Mouse (Mus musculus) midbrain, embryonic 16.5 days (tissue): ENCODE results near the gene Hipk2. TPM values are rescaled to one million over a fixed set of nuclear protein-coding genes. Genes with fewer than 3 reads are reported as not detected.

Experiments
- ATAC-seq: fragments of 200-750 bp; cut with Nextera tagmentation; 2 replicates; pipeline ENCODE4 v1.8.0; 2017; ENCODE audit warnings: moderate TSS enrichment
- H3K27ac ChIP-seq: fragments of 300-500 bp; sonication (generic); 2 replicates; pipeline ENCODE4 v1.5.1; 2014; ENCODE audit warnings: mild to moderate bottlenecking, low read length, mixed read lengths
- H3K27me3 ChIP-seq: fragments of 300-500 bp; sonication (generic); 2 replicates; pipeline ENCODE4 v1.6.1; 2014; ENCODE audit warnings: low read depth, low read length, mixed read lengths; ENCODE audit not compliant: control insufficient read depth, insufficient read depth
- H3K36me3 ChIP-seq: fragments of 300-500 bp; sonication (generic); 2 replicates; pipeline ENCODE4 v1.6.1; 2014; ENCODE audit warnings: mild to moderate bottlenecking, low read length, moderate library complexity, mixed read lengths; ENCODE audit not compliant: control insufficient read depth, insufficient read depth
- H3K4me1 ChIP-seq: fragments of 300-500 bp; sonication (generic); 2 replicates; pipeline ENCODE4 v1.6.1; 2014; ENCODE audit warnings: mild to moderate bottlenecking, low read length, mixed read lengths; ENCODE audit not compliant: control insufficient read depth, insufficient read depth
- H3K4me2 ChIP-seq: fragments of 300-500 bp; sonication (generic); 2 replicates; pipeline ENCODE4 v1.6.1; 2014; ENCODE audit warnings: mild to moderate bottlenecking, low read length, mixed read lengths
- H3K4me3 ChIP-seq: fragments of 300-500 bp; sonication (generic); 2 replicates; pipeline ENCODE4 v1.5.1; 2014; ENCODE audit warnings: low read depth, mild to moderate bottlenecking, low read length, moderate library complexity, mixed read lengths
- H3K9ac ChIP-seq: fragments of 300-500 bp; sonication (generic); 2 replicates; pipeline ENCODE4 v1.6.1; 2014; ENCODE audit warnings: low read depth, low read length, mixed read lengths
- H3K9me3 ChIP-seq: fragments of 300-500 bp; sonication (generic); replicated peaks from 2 replicates; pipeline ENCODE4 v1.6.1; 2014; ENCODE audit warnings: mild to moderate bottlenecking, low read length, mixed read lengths; ENCODE audit not compliant: control insufficient read depth, poor library complexity, severe bottlenecking
- WGBS: fragments of 180-500 bp; shearing (Covaris S2); extraction: QIAGEN DNeasy Blood & Tissue Kit; methylation state at CpG from one replicate; pipeline ENCODE4 v1.1.7; 2014; 5-methylcytosine and 5-hydroxymethylcytosine counted together
- polyA plus RNA-seq: library from polyadenylated mRNA; unstranded; fragments of >200 nt; fragmentation: Nextera tagmentation; extraction: Ambion mirVana; gene quantifications from 2 replicates; pipeline ENCODE4 v1.2.1, GENCODE M21; 2015

The Hipk2 gene
- polyA plus RNA-seq, 1 experiment from 2014 or later: 32.7 TPM

DNA sequence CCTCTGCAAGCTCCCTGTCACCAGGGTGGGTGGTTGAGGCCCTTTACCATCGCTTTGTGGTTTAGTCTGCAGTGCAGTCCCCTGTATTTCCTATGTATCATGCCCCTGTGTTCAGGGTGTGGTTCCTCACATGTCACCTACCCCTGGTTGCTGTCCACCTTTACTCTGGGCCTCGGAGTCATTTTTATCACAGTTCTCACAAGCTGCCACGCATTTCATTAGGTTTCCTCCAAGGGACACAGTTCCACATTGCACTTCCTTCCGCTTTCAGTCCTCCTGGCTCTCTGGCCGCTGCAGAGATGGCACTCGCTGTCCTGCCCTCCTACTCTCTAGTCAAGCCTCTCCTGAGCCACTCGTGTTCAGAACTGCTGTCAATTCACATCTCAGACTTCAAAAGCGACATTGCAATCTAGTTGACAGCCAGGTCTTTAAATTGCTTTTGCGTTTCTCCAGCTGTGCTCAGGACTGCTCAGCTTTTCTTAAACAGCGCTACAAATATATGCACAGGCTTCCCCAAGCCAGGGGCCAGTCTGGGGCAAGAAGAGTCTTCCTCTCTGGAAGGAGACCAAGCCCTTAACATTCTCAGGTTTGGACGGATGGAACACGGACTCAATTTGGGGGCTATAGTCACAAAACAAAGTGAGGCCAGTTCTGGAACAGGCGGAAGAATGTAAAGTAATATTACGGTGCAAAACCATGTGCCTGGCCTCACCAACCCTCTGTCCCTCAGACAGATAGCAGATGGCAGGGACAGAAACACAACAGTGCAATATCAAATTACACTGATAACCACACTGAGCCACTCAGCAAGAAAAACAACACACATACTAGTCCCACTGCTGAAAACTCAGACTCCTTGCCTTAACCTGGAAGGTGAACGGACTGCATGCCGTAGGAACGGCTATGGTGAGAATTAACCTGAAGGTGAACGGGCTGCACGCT lies 161.7 kb downstream of the Hipk2 start:
- no peak overlapping the region for H3K9ac ChIP-seq
- peaks cover 49% of the 10 kb centered on the region for H3K36me3 ChIP-seq
- no peak for ATAC-seq
- no peaks in the 10 kb centered on the region for H3K9me3 ChIP-seq
- H3K4me2 ChIP-seq: no peak overlapping the region
- H3K27ac ChIP-seq: no peak overlapping the region
- 85% methylated on average over 19 of the region's 19 CpGs for WGBS
- H3K27me3 ChIP-seq: no peaks in the 10 kb centered on the region
- H3K4me3 ChIP-seq: no peak overlapping the region
- H3K4me1 ChIP-seq: 0 out of 2 replicates have a peak, but pooled peaks cover 2% of the 10 kb centered on the region

DNA sequence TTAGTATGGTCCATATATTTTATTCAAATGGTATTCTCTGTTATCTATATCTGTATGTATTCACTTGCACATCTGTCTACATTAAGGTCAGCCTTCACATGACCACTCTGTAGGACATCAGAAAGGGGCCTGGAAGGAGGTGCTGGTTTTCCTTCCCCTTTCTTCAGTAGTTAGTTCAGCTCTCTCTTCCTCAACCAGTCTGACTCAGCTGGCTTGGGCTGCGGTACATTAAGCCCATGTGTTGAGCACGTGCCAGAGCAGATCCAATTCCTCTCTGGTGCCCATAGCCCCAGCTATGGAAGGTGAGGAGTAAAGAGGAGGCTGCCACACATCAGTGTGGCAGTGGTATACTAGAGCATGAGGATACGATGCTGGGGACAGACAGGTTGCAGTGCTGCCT lies 165.5 kb downstream of the Hipk2 start:
- no peak overlapping the region for H3K4me2 ChIP-seq
- no peak for ATAC-seq
- H3K27me3 ChIP-seq: no peaks in the 10 kb centered on the region
- WGBS: 100% methylated on average over 3 of the region's 3 CpGs
- H3K9ac ChIP-seq: no peak overlapping the region
- H3K4me1 ChIP-seq: 0 out of 2 replicates have a peak, but pooled peaks cover 2% of the 10 kb centered on the region
- no peaks in the 10 kb centered on the region for H3K9me3 ChIP-seq
- no peak overlapping the region for H3K4me3 ChIP-seq
- peaks cover 38% of the 10 kb centered on the region for H3K36me3 ChIP-seq
- no peak overlapping the region for H3K27ac ChIP-seq

DNA sequence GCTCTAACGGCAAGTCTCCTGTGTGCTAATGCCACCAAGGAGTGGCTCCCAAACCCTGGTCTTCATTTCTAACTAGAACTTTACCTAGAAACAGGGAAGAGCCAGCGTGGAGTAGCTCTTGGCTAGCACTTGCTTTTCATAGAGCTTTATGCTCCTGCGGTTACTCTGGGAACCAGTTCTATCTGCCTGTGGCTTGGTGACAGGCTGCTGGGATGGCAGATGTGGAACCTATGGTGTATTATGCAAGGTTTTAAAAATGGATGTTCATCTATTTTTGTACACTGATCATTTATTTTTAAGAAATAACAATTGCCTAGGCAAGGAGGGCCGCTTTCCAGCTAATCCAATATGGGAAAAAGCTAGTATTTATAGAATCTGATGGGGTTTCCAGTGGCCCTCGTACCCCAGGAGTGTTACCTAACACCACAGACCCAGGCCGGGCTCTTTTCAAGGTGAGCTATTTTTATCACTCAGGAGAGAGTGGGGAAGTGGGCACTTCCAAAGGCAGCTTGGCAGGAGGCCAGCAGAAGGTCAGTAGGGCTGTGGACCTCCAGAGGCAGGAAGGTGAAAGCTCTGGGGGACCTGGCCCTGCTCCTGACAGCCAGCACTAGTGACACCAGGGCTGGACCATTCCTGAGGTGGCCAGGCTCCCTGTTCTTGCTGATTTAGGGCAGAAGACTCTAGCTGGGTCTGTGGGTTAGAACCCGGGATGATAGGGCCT lies 171.5 kb downstream of the Hipk2 start:
- 90% methylated on average over 7 of the region's 7 CpGs for WGBS
- Histone ChIP-seq H3K9me3 (no peaks in the 10 kb centered on the region), H3K36me3 (peaks cover 23% of the 10 kb centered on the region), H3K27me3 (no peaks in the 10 kb centered on the region), H3K4me3 (no peak overlapping the region), H3K4me1 (no peaks in the 10 kb centered on the region), H3K27ac (no peak overlapping the region), H3K4me2 (no peak overlapping the region), H3K9ac (no peak overlapping the region)
- no peak for ATAC-seq

DNA sequence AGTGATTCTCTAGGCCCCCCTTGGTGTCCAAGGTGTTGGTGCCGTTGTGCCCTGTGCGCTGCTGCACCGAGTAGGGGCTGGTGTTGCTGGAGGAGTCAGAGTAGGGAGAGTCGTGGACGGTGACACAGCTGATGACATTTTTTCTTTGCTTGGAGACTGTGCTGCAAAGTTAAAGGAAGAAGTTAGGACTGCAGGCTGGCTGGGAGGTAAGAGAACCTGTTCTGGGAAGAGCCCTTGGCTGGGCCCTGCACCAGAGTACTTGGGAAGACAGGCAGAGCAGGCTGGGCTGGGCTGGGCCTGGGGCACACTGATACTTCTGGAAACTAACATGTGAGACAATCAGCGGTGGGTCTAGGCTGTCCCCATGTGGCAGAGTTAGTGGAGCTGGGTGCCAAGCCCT lies 172.4 kb downstream of the Hipk2 start:
- peaks cover 31% of the 10 kb centered on the region for H3K36me3 ChIP-seq
- H3K4me1 ChIP-seq: no peaks in the 10 kb centered on the region
- H3K4me3 ChIP-seq: no peak overlapping the region
- no peaks in the 10 kb centered on the region for H3K27me3 ChIP-seq
- whole genome bisulfite sequencing: 90% methylated on average over 6 of the region's 6 CpGs
- no peak overlapping the region for H3K9ac ChIP-seq
- no peak for ATAC-seq
- H3K4me2 ChIP-seq: no peak overlapping the region
- no peaks in the 10 kb centered on the region for H3K9me3 ChIP-seq
- H3K27ac ChIP-seq: no peak overlapping the region

DNA sequence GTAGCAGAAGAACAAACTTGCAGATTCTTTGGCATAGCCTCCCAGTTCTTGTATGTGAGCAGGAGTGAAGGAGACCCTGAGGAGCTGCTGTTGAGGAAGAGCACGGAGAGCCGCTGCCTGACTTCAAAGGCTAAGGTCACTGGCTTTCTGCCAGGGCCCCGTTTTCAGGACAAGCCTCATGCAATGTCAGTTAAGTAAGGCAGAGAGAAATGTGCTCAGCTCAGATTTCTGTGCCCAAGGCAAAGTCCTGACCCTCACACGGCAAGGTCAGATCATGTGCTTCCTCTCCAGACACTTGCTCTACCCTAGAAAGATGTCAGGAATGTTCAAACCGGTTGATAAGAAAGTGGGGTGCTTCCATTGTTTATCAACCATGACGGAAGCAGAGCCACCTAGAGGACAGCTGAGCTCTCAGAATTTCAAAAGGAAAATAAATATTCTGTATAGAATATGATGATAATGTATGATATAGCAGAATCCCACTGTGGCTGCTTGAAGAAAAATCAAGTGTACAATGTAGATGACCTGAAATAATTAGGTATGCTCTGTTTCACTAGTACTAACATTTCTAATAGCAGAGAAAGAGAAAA lies 173.1 kb downstream of the Hipk2 start:
- Histone ChIP-seq H3K4me1 (no peaks in the 10 kb centered on the region), H3K9ac (no peak overlapping the region), H3K4me2 (no peak overlapping the region), H3K27ac (no peak overlapping the region), H3K27me3 (no peaks in the 10 kb centered on the region), H3K4me3 (no peak overlapping the region), H3K36me3 (peaks cover 37% of the 10 kb centered on the region), H3K9me3 (no peaks in the 10 kb centered on the region)
- no peak for ATAC-seq
- WGBS: 63% methylated on average over 6 of the region's 6 CpGs

DNA sequence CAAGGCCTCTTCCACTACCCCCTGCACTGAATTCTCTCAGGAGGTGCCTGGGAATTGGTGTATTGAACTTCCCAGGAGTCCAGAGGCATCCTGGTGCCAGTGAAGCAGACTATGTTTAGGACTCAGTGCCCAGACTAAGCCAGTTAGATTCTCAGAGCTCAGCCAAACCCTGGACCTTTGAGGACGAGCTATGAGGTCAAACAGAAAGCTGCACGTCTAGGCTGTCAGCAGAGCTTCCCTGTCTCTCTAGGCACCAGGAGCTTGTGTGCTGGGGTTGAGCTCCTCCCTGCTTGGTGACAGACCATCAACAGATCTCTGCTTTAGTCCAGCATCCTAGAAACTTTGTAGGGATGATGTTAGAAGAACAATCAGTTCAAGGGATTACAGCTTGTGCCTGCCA lies 174.5 kb downstream of the Hipk2 start:
- H3K4me2 ChIP-seq: no peak overlapping the region
- H3K36me3 ChIP-seq: peaks cover 35% of the 10 kb centered on the region
- no peak for ATAC-seq
- WGBS: 50% methylated on average over 2 of the region's 2 CpGs
- H3K4me1 ChIP-seq: no peaks in the 10 kb centered on the region
- no peaks in the 10 kb centered on the region for H3K9me3 ChIP-seq
- no peak overlapping the region for H3K4me3 ChIP-seq
- no peak overlapping the region for H3K9ac ChIP-seq
- no peaks in the 10 kb centered on the region for H3K27me3 ChIP-seq
- no peak overlapping the region for H3K27ac ChIP-seq

DNA sequence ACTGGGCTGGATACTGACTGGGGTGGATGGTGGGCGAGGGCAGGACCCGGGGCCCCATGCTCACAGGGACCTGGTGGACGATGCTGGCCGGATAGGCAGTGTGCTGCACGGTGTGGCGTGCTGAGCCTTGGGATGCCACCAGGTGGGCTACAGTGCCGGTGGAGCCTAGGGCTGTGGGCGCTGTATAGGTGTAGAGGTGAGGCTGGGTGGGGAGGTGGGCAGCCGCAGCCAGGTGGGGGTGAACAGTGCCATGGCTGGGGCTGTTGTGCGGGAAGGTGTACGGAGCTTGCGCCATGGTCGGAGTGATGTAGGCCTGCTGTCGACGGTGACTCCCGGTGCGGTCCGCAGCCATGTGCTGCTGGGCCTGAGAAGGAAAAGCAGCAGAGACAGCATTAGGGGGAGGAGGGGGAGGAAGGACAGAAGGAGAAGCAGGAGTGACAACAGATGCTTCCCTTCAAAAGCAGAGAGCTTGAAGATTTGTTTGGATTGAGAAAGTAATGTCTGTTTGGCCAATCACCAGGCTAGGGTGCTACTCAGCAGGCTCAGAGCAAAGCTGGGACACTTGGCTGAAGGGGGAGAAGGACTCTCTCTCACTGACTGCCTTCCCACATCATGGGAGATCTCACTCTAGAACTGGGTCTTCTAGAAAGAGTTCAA lies 177.6 kb downstream of the Hipk2 start:
- peaks cover 41% of the 10 kb centered on the region for H3K36me3 ChIP-seq
- H3K4me2 ChIP-seq: no peak overlapping the region
- no peak overlapping the region for H3K9ac ChIP-seq
- no peak overlapping the region for H3K4me3 ChIP-seq
- no peaks in the 10 kb centered on the region for H3K9me3 ChIP-seq
- no peak overlapping the region for H3K27ac ChIP-seq
- ATAC-seq: peak; percentile 39; the same call in 1 of the 2 replicates
- no peaks in the 10 kb centered on the region for H3K4me1 ChIP-seq
- 97% methylated on average over 18 of the region's 18 CpGs for WGBS
- H3K27me3 ChIP-seq: no peaks in the 10 kb centered on the region

DNA sequence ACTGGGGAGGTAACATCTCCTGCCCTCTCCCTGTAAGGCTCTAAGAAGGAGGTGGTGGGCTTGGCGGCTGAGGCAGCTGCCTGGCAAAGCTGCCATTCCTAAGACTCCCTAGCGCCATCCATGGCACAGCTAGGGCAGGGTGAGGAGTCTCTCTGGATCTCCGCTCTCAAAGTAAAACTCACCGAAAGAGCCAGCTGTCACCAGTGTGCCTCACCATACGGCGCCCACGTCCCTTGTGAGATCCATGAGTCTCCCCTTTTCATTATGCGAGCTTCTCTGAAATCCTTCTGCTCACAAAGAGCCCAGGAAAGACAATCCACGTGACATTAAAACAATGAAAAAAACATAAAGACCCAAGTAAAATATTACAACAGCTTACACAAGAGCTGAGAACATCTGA lies 179.4 kb downstream of the Hipk2 start:
- H3K36me3 ChIP-seq: peaks cover 32% of the 10 kb centered on the region
- H3K4me1 ChIP-seq: no peaks in the 10 kb centered on the region
- no peak for ATAC-seq
- H3K4me3 ChIP-seq: no peak overlapping the region
- no peaks in the 10 kb centered on the region for H3K9me3 ChIP-seq
- no peak overlapping the region for H3K27ac ChIP-seq
- H3K9ac ChIP-seq: no peak overlapping the region
- no peak overlapping the region for H3K4me2 ChIP-seq
- no peaks in the 10 kb centered on the region for H3K27me3 ChIP-seq
- WGBS: 70% methylated on average over 9 of the region's 9 CpGs
